Mouse (Mus musculus) left cerebral cortex, postnatal 4 days (tissue): ENCODE measurements around the gene Snrpc. TPM values are rescaled to one million over a fixed set of nuclear protein-coding genes. Genes with fewer than 3 reads are reported as not detected.
A peak's percentile ranks its signal among the peaks of the same experiment; 100 is the strongest.
"Not testable (repeated sequence)": the region's sequence is repeated elsewhere in the genome, so short reads cannot be mapped to it uniquely, and the experiment has no call there.

Experiments
- DNase-seq: peaks from one replicate; pipeline ENCODE4 v3.0.0-alpha.2; 2022
- intact Hi-C: fragments of 180-260 bp; cut with DNase I; formaldehyde crosslinking; loops from one replicate; pipeline ENCODE4 v1.15.1; 2025
- total RNA-seq, 2 experiments: library from RNA; stranded (reverse); gene quantifications; 2 replicates each; pipeline ENCODE4 v1.2.3; 2021

Snrpc gene
- 100 to 1,000 TPM in 1 of 2 experiments, 10 to 100 TPM in 1; 97.7 to 108 TPM for total RNA-seq

GRCm38 (mm10) chr17:27837850-27838249, at the start of gene Snrpc:
Snrpc (plus strand) TSS chr17:27838150.
- DNase-seq, intact Hi-C loops: not testable (repeated sequence)

- no peak for DNase-seq
- intact Hi-C loops, result no loop called here
Observed at GRCm38 (mm10) chr17:27788456-27789172, 49.3 kb upstream of the Snrpc start.

- intact Hi-C loops, result no loop called here
Observed at GRCm38 (mm10) chr17:27790015-27790414, 47.9 kb upstream of the Snrpc start.

GRCm38 (mm10) chr17:27790976-27791375, 47.0 kb upstream of the Snrpc start:
- no peak for DNase-seq
- intact Hi-C loops, result no loop called here

More at GRCm38 (mm10) chr17:27790015-27790414, 47.9 kb upstream of the Snrpc start:
- no peak for DNase-seq

- DNase-seq, result no peak
- intact Hi-C loops, result no loop called here
Observed at GRCm38 (mm10) chr17:27791556-27791955, 46.4 kb upstream of the Snrpc start.

- no peak for DNase-seq
- intact Hi-C loops, result no loop called here
Observed at GRCm38 (mm10) chr17:27792516-27792915, 45.4 kb upstream of the Snrpc start.

GRCm38 (mm10) chr17:27793144-27793543, 44.8 kb upstream of the Snrpc start:
- DNase-seq, result no peak
- intact Hi-C loops, result no loop called here

GRCm38 (mm10) chr17:27796780-27797179, 41.2 kb upstream of the Snrpc start:
- DNase-seq, result peak; percentile 95
- intact Hi-C loops, result no loop called here

GRCm38 (mm10) chr17:27797341-27797872, 40.5 kb upstream of the Snrpc start:
- peak; percentile 73 for DNase-seq
- intact Hi-C loops, result no loop called here

GRCm38 (mm10) chr17:27799771-27800584, 38.0 kb upstream of the Snrpc start:
- DNase-seq, result no peak
- intact Hi-C loops, result no loop called here

- no peak for DNase-seq
- intact Hi-C loops, result no loop called here
Observed at GRCm38 (mm10) chr17:27800710-27801648, 37.0 kb upstream of the Snrpc start.

- intact Hi-C loops, result no loop called here
- DNase-seq, result no peak
Observed at GRCm38 (mm10) chr17:27803752-27804151, 34.2 kb upstream of the Snrpc start.

GRCm38 (mm10) chr17:27804156-27804690, 33.7 kb upstream of the Snrpc start:
- no peak for DNase-seq
- intact Hi-C loops, result no loop called here

GRCm38 (mm10) chr17:27804803-27805770, 32.9 kb upstream of the Snrpc start:
- intact Hi-C loops, result no loop called here
- DNase-seq, result no peak

GRCm38 (mm10) chr17:27807542-27808078, 30.3 kb upstream of the Snrpc start:
- intact Hi-C loops, result no loop called here
- no peak for DNase-seq

GRCm38 (mm10) chr17:27810569-27811331, 27.2 kb upstream of the Snrpc start:
- intact Hi-C loops, result no loop called here
- DNase-seq, result no peak

GRCm38 (mm10) chr17:27811980-27812379, 26.0 kb upstream of the Snrpc start:
- no peak for DNase-seq
- intact Hi-C loops, result no loop called here

- DNase-seq, result no peak
- intact Hi-C loops, result no loop called here
Observed at GRCm38 (mm10) chr17:27814606-27815005, 23.3 kb upstream of the Snrpc start.
